23 mouse cellular contexts compared by ENCODE assay signal in the genomic region with DNA sequence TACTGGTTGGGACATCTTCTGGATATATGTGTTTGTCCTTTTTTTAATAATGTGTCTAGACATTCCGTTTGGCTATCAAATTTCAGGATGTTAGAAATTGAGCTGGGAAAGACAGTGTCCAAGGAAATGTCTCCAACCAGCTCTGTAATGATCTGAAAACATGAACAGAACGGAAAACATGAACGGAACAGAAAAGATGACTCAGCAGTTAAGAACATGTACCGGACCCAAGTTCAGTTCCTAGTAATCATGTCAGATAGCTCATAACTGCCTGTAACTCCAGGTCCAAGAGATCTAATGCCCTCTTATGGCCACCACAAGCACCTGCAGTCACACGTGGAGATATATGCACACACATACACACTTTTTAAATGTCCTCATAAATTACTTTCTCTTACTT. TPM values are rescaled to one million over a fixed set of nuclear protein-coding genes. Genes with fewer than 3 reads are reported as not detected.
DNase-seq lines count a peak whose midpoint lies in the region; ATAC-seq and TF ChIP-seq lines count a peak whose summit lies in the region.
"Had no signal": no experiment of that assay in that cellular context is flagged by ENCODE, and none has a peak within 500 bp of the region (broad histone marks: within the 10 kb centered on the region; RNA-seq: fewer than 3 reads in every experiment).

No protein-coding gene starts in this region.

- in situ Hi-C loops in CH12.LX (cut with MboI; ENCODE audit: low pct_ligation_motif_present, low pct_unique_long_range_greater_than_20kb, low sequenced_read_pairs) (no loop called here), Patski (cut with MboI; ENCODE audit: low pct_unique_long_range_greater_than_20kb) (no loop called here)

- no peaks in the 10 kb centered on the region for H3K27me3 ChIP-seq in intestine, postnatal 0 days (replicated peaks; ENCODE audit: control insufficient read depth, insufficient read depth, low read length)
- H3K27me3 ChIP-seq in intestine, embryonic 15.5 days (replicated peaks) = no peaks in the 10 kb centered on the region
- no peaks in the 10 kb centered on the region for H3K27me3 ChIP-seq in CH12.LX (replicated peaks)
- no peaks in the 10 kb centered on the region for H3K27me3 ChIP-seq in Patski
- no peaks in the 10 kb centered on the region for H3K27me3 ChIP-seq in stomach, postnatal 0 days (ENCODE audit: control insufficient read depth, insufficient read depth, low read length)
- H3K27me3 ChIP-seq: embryonic facial prominence, embryonic 12.5 days; embryonic facial prominence, embryonic 15.5 days; hindbrain, embryonic 13.5 days had no signal

- no peaks in the 10 kb centered on the region for H3K79me2 ChIP-seq in CH12.LX (replicated peaks; ENCODE audit: control insufficient read depth, extremely low read depth, insufficient read depth, poor library complexity, severe bottlenecking)

- H3K27ac ChIP-seq in intestine, postnatal 0 days (ENCODE audit: low read depth, low read length) = no peak overlapping the region
- no peak overlapping the region for H3K27ac ChIP-seq in intestine, embryonic 15.5 days
- no peak overlapping the region for H3K27ac ChIP-seq in CH12.LX (ENCODE audit: insufficient read depth, low read depth)
- H3K27ac ChIP-seq in stomach, postnatal 0 days (replicated peaks) = no peak overlapping the region
- H3K27ac ChIP-seq: embryonic facial prominence, embryonic 12.5 days; hindbrain, embryonic 10.5 days; hindbrain, embryonic 13.5 days had no signal

- DNase-seq in CH12.LX (ENCODE audit: extremely low read depth) = no peak
- DNase-seq in Patski (ENCODE audit: low read depth, low spot score) = no peak
- DNase-seq in stomach, postnatal 0 days (ENCODE audit: low spot score) = no peak
- no peak for DNase-seq in right cerebral cortex, postnatal 36 days (ENCODE audit: low spot score in 2 of 2)
- DNase-seq in spleen, postnatal 4 days (ENCODE audit: low spot score in 2 of 2) = no peak
- DNase-seq: adrenal gland, adult 2 months; adrenal gland, postnatal 14 days; cerebellum, adult 11 months; cerebellum, adult 2 months; cerebellum, adult 9-11 months; cerebellum, postnatal 25 days; forebrain, postnatal 0 days; gastrocnemius, postnatal 36 days had no signal

- dilution Hi-C loops in CH12.LX (cut with MboI; ENCODE audit: extremely low pct_ligation_motif_present, extremely low pct_unique_long_range_greater_than_20kb, low sequenced_read_pairs) = no loop called here

- no peak for ATAC-seq in intestine, postnatal 0 days
- ATAC-seq in intestine, embryonic 15.5 days = no peak
- ATAC-seq in Patski = no peak
- ATAC-seq in stomach, postnatal 0 days (ENCODE audit: low FRiP score, low TSS enrichment) = no peak
- ATAC-seq: CD4-positive, CD25-positive, alpha-beta regulatory T cell, adult 4 months; forebrain, embryonic 14.5 days; forebrain, postnatal 0 days; hindbrain, embryonic 16.5 days had no signal

- 96% methylated on average over 5 of the region's 5 CpGs for WGBS in intestine, postnatal 0 days
- WGBS in intestine, embryonic 15.5 days = 95% methylated on average over 5 of the region's 5 CpGs
- 94% methylated on average over 5 of the region's 5 CpGs for WGBS in stomach, postnatal 0 days

- H3K36me3 ChIP-seq in intestine, postnatal 0 days (ENCODE audit: control insufficient read depth, insufficient read depth) = no peaks in the 10 kb centered on the region
- H3K36me3 ChIP-seq in intestine, embryonic 15.5 days = no peaks in the 10 kb centered on the region
- no peaks in the 10 kb centered on the region for H3K36me3 ChIP-seq in CH12.LX (replicated peaks in 1 of 2; ENCODE audit: control insufficient read depth in 1 of 2, insufficient read depth in 1 of 2, low read length in 1 of 2)
- H3K36me3 ChIP-seq in stomach, postnatal 0 days (ENCODE audit: control insufficient read depth, insufficient read depth, low read length) = no peaks in the 10 kb centered on the region
- H3K36me3 ChIP-seq: embryonic facial prominence, embryonic 12.5 days; embryonic facial prominence, embryonic 15.5 days; hindbrain, embryonic 10.5 days; hindbrain, embryonic 13.5 days had no signal

- POLR2A ChIA-PET in Patski (lab: Charles Lee) = no interaction called here

- no peak overlapping the region for H3K4me2 ChIP-seq in intestine, postnatal 0 days (replicated peaks; ENCODE audit: low read depth)
- H3K4me2 ChIP-seq in intestine, embryonic 15.5 days (replicated peaks) = no peak overlapping the region
- no peak overlapping the region for H3K4me2 ChIP-seq in CH12.LX (ENCODE audit: insufficient read depth, low read depth, poor library complexity, severe bottlenecking)
- H3K4me2 ChIP-seq in stomach, postnatal 0 days (replicated peaks; ENCODE audit: low read depth) = no peak overlapping the region
- H3K4me2 ChIP-seq: embryonic facial prominence, embryonic 12.5 days; embryonic facial prominence, embryonic 15.5 days; heart, embryonic 11.5 days; hindbrain, embryonic 13.5 days had no signal

- TF ChIP-seq CTCF in intestine, postnatal 0 days (IDR thresholded peaks at IDR 0.05; ENCODE audit: low read depth) = 0 out of 2 replicates have a peak, but pooled peaks have one; percentile 10
- TF ChIP-seq CTCF in CH12.LX (conservative IDR thresholded peaks at IDR 0.05 in 1 of 2, IDR thresholded peaks at IDR 0.05 in 1 of 2; ENCODE audit: low read depth in 2 of 2, low read length in 2 of 2) = no peak
- peak; percentile 29 for TF ChIP-seq CTCF in Patski (IDR thresholded peaks at IDR 0.05)
- 0 out of 2 replicates have a peak, but pooled peaks have one; percentile 2 for TF ChIP-seq CTCF in stomach, postnatal 0 days (IDR thresholded peaks at IDR 0.05; ENCODE audit: low read depth)

- no peak overlapping the region for H3K9ac ChIP-seq in intestine, postnatal 0 days (ENCODE audit: low read depth, low read length)
- H3K9ac ChIP-seq in intestine, embryonic 15.5 days = no peak overlapping the region
- no peak overlapping the region for H3K9ac ChIP-seq in CH12.LX (ENCODE audit: insufficient read depth, low read depth)
- H3K9ac ChIP-seq in stomach, postnatal 0 days (ENCODE audit: low read length) = no peak overlapping the region
- H3K9ac ChIP-seq: embryonic facial prominence, embryonic 12.5 days; embryonic facial prominence, embryonic 15.5 days; forebrain, postnatal 0 days; hindbrain, embryonic 13.5 days had no signal

- TF ChIP-seq EP300 in CH12.LX (IDR thresholded peaks at IDR 0.05; ENCODE audit: low read length) = no peak
- no peak for TF ChIP-seq EP300 in stomach, postnatal 0 days (optimal IDR thresholded peaks at IDR 0.05)

- H3K9me3 ChIP-seq in intestine, postnatal 0 days (ENCODE audit: control insufficient read depth) = no peaks in the 10 kb centered on the region
- no peaks in the 10 kb centered on the region for H3K9me3 ChIP-seq in intestine, embryonic 15.5 days
- H3K9me3 ChIP-seq in CH12.LX (replicated peaks; ENCODE audit: low read length) = peaks cover 5% of the 10 kb centered on the region
- H3K9me3 ChIP-seq in stomach, postnatal 0 days (ENCODE audit: control insufficient read depth, low read length) = no peaks in the 10 kb centered on the region
- H3K9me3 ChIP-seq: embryonic facial prominence, embryonic 12.5 days; embryonic facial prominence, embryonic 15.5 days; hindbrain, embryonic 10.5 days; hindbrain, embryonic 13.5 days had no signal

- TF ChIP-seq RAD21 in CH12.LX (IDR thresholded peaks at IDR 0.05; ENCODE audit: low read depth, low read length) = no peak; the same call in none of the 2 replicates

- no peaks in the 10 kb centered on the region for H3K4me1 ChIP-seq in intestine, postnatal 0 days (replicated peaks; ENCODE audit: control insufficient read depth, insufficient read depth, low read length)
- H3K4me1 ChIP-seq in intestine, embryonic 15.5 days (replicated peaks) = no peaks in the 10 kb centered on the region
- no peaks in the 10 kb centered on the region for H3K4me1 ChIP-seq in CH12.LX (ENCODE audit: control insufficient read depth in 1 of 2, insufficient read depth in 2 of 2)
- no peaks in the 10 kb centered on the region for H3K4me1 ChIP-seq in stomach, postnatal 0 days (replicated peaks; ENCODE audit: control insufficient read depth, insufficient read depth)
- H3K4me1 ChIP-seq: embryonic facial prominence, embryonic 12.5 days; embryonic facial prominence, embryonic 15.5 days; hindbrain, embryonic 10.5 days; hindbrain, embryonic 13.5 days had no signal

- no peak overlapping the region for H3K4me3 ChIP-seq in intestine, postnatal 0 days (ENCODE audit: low read depth, low read length)
- no peak overlapping the region for H3K4me3 ChIP-seq in intestine, embryonic 15.5 days (replicated peaks)
- no peak overlapping the region for H3K4me3 ChIP-seq in CH12.LX (replicated peaks in 1 of 3; ENCODE audit: low read depth in 2 of 3, low read length in 2 of 3, poor library complexity in 1 of 3)
- no peak overlapping the region for H3K4me3 ChIP-seq in stomach, postnatal 0 days (ENCODE audit: low read depth, low read length)
- H3K4me3 ChIP-seq: embryonic facial prominence, embryonic 12.5 days; embryonic facial prominence, embryonic 15.5 days; hindbrain, embryonic 10.5 days; hindbrain, embryonic 13.5 days had no signal

- CTCF ChIA-PET in Patski (lab: Charles Lee) = no interaction called here

- no peak for TF ChIP-seq POLR2A in CH12.LX (IDR thresholded peaks at IDR 0.05; ENCODE audit: low read depth, low read length)

TF ChIP-seq in CH12.LX, 34 proteins besides CTCF, POLR2A, EP300 and RAD21:
- no peak for TF ChIP-seq JUN (IDR thresholded peaks at IDR 0.05; ENCODE audit: insufficient read depth, low read depth, low read length)
- TF ChIP-seq MAFK (IDR thresholded peaks at IDR 0.05; ENCODE audit: insufficient replicate concordance, low read length) = peak; percentile 73
TF ChIP-seq in CH12.LX: peak in this region for 1.

RNA-seq across cellular contexts. Expression of a gene that starts 56.6 kb away (rescaled TPM):
- 6.0 and 6.4 TPM in 2 replicates for polyA plus RNA-seq in intestine, postnatal 0 days (2015; fragmentation: Nextera tagmentation; extraction: Ambion mirVana)
- 8.9 and 10.3 TPM in 2 replicates for polyA plus RNA-seq in intestine, embryonic 15.5 days (2015; fragmentation: Nextera tagmentation; extraction: Ambion mirVana)
- 9.1 and 9.7 TPM in 2 replicates for total RNA-seq in CH12.LX (2012; rRNA removed)
- 5.7 TPM in 2 replicates for total RNA-seq in CH12.LX (2014; rRNA removed)
- 8.3 and 12.6 TPM in 2 replicates for polyA plus RNA-seq in CH12.LX (2012; ENCODE audit: insufficient read length, low read depth)
- polyA plus RNA-seq in Patski (2021) = 15.4 TPM
- polyA plus RNA-seq in stomach, postnatal 0 days (2015; fragmentation: Nextera tagmentation; extraction: Ambion mirVana) = 6.6 and 6.9 TPM in 2 replicates

Comparison
In these comparisons a context has a peak if more than half of its experiments do, and no peak if none do; other contexts are left out.
1. CTCF ChIP-seq: peak in intestine, postnatal 0 days (single experiment), Patski (single experiment) and stomach, postnatal 0 days (single experiment); none in CH12.LX (0 of 2).